Mouse (Mus musculus) adrenal gland, adult 18-20 months (tissue): ENCODE measurements around the gene Zfp551. TPM values are rescaled to one million over a fixed set of nuclear protein-coding genes. Genes with fewer than 3 reads are reported as not detected.

Experiments
- DNase-seq, 2 experiments: peaks; one replicate each; pipeline ENCODE4 v3.0.0; 2021 to 2022; ENCODE audit warnings: low spot score in 2 of 2
- long read RNA-seq, 2 experiments: library from polyadenylated mRNA; stranded (forward); transcript quantifications; one replicate each; pipeline ENCODE4 v2.0.0; 2021
- total RNA-seq, 2 experiments: library from RNA; stranded (reverse); gene quantifications; 1 replicate in 1 of 2; 2 replicates in 1 of 2; pipeline ENCODE4 v1.2.3; 2021

The Zfp551 gene
- 1 to 10 TPM; 3.7 to 5.3 TPM for total RNA-seq
- long read RNA-seq, experiment 1, result 0 reads
- long read RNA-seq, experiment 2, partial matches to known transcripts, result 1 of 5 reads
- long read RNA-seq, experiment 2, other reads (novel, unspliced or antisense), result 1 of 5 reads

GRCm38 (mm10) chr7:12422245-12422849, at the start of gene Zfp551:
Gene Zfp551, minus strand, starts transcription at chr7:12422751.
- DNase-seq, result peak; percentile 40 to 52

GRCm38 (mm10) chr7:12422855-12423254, 304 bp upstream of the Zfp551 start:
- no peak for DNase-seq

GRCm38 (mm10) chr7:12421741-12422140, 810 bp downstream of the Zfp551 start:
- no peak for DNase-seq

- no peak for DNase-seq
Observed at GRCm38 (mm10) chr7:12369173-12369572, 53.4 kb downstream of the Zfp551 start, which contains the start of gene Vmn1r84. Gene Vmn1r84, minus strand, starts transcription at chr7:12369273.

Other genes starting within 250 kb of the Zfp551 start
- not detected for gene Vmn1r80, start 233.5 kb downstream of the Zfp551 start, total RNA-seq
- not detected for gene Vmn1r81, start 154.5 kb downstream of the Zfp551 start, total RNA-seq
- not detected for gene Vmn1r82, start 122.3 kb downstream of the Zfp551 start, total RNA-seq
- not detected for gene Vmn1r83, start 93.3 kb downstream of the Zfp551 start, total RNA-seq
- not detected for gene Vmn1r84, start 53.5 kb downstream of the Zfp551 start, total RNA-seq
- 1 to 10 TPM; 7.4 to 9.2 TPM for gene Zfp606, start 55.5 kb upstream of the Zfp551 start, total RNA-seq
- gene 2900092C05Rik, start 89.8 kb upstream of the Zfp551 start, total RNA-seq, result not detected
- gene Vmn2r53, start 186.0 kb upstream of the Zfp551 start, total RNA-seq, result under 1 TPM; 0.03 TPM
- gene Vmn2r54, start 217.6 kb upstream of the Zfp551 start, total RNA-seq, result not detected